Mouse (Mus musculus) kidney, embryonic 16.5 days (tissue): ENCODE results near the gene Nipsnap3a. TPM values are rescaled to one million over a fixed set of nuclear protein-coding genes. Genes with fewer than 3 reads are reported as not detected.

Source experiments
- ATAC-seq: fragments of 200-750 bp; cut with Nextera tagmentation; 2 replicates; pipeline ENCODE4 v1.8.0; 2017; ENCODE audit warnings: moderate TSS enrichment; ENCODE audit not compliant: low FRiP score, low TSS enrichment
- H3K27ac ChIP-seq: fragments of 300-500 bp; sonication (generic); 2 replicates; pipeline ENCODE4 v1.5.1; 2014; ENCODE audit warnings: low read length
- H3K27me3 ChIP-seq: fragments of 300-500 bp; sonication (generic); 2 replicates; pipeline ENCODE4 v1.6.1; 2014; ENCODE audit warnings: low read length, control low read depth, mixed read lengths; ENCODE audit not compliant: insufficient read depth
- H3K36me3 ChIP-seq: fragments of 300-500 bp; sonication (generic); 2 replicates; pipeline ENCODE4 v1.6.1; 2014; ENCODE audit warnings: low read length, control low read depth, mixed read lengths; ENCODE audit not compliant: insufficient read depth
- H3K4me1 ChIP-seq: fragments of 300-500 bp; sonication (generic); 2 replicates; pipeline ENCODE4 v1.6.1; 2014; ENCODE audit warnings: low read length, control low read depth, mixed read lengths; ENCODE audit not compliant: insufficient read depth
- H3K4me2 ChIP-seq: fragments of 300-500 bp; sonication (generic); replicated peaks from 2 replicates; pipeline ENCODE4 v1.6.1; 2014; ENCODE audit warnings: low read depth, low read length
- H3K4me3 ChIP-seq: fragments of 300-500 bp; sonication (generic); 2 replicates; pipeline ENCODE4 v1.5.1; 2014; ENCODE audit warnings: mild to moderate bottlenecking, low read length
- H3K9ac ChIP-seq: fragments of 300-500 bp; sonication (generic); replicated peaks from 2 replicates; pipeline ENCODE4 v1.6.1; 2014; ENCODE audit warnings: low read length
- H3K9me3 ChIP-seq: fragments of 300-500 bp; sonication (generic); 2 replicates; pipeline ENCODE4 v1.6.1; 2016; ENCODE audit warnings: low read length, control low read depth
- WGBS: fragments of 180-500 bp; shearing (Covaris S2); extraction: QIAGEN DNeasy Blood & Tissue Kit; methylation state at CpG from one replicate; pipeline ENCODE4 v1.1.7; 2014; 5-methylcytosine and 5-hydroxymethylcytosine counted together
- polyA plus RNA-seq: library from polyadenylated mRNA; unstranded; fragments of >200 nt; fragmentation: Nextera tagmentation; extraction: Ambion mirVana; gene quantifications from 2 replicates; pipeline ENCODE4 v1.2.1, GENCODE M21; 2015

The Nipsnap3a gene
- polyA plus RNA-seq, 1 experiment from 2014 or later: not detected

GRCm38 (mm10) chr4:53009871-53010270 lies 20.8 kb downstream of the Nipsnap3a start:
- 85% methylated on average over 4 of the region's 4 CpGs for WGBS
- 0 out of 2 replicates have a peak, but pooled peaks cover 2% of the 10 kb centered on the region for H3K4me1 ChIP-seq
- H3K4me2 ChIP-seq: no peak overlapping the region
- no peaks in the 10 kb centered on the region for H3K9me3 ChIP-seq
- H3K27me3 ChIP-seq: no peaks in the 10 kb centered on the region
- peaks cover 8% of the 10 kb centered on the region for H3K36me3 ChIP-seq
- H3K4me3 ChIP-seq: no peak overlapping the region
- no peak overlapping the region for H3K9ac ChIP-seq
- H3K27ac ChIP-seq: no peak overlapping the region
- ATAC-seq: no peak

- peak within 1 kb of the TSS; percentile 87 for H3K27ac ChIP-seq
- no peaks in the 10 kb centered on the region for H3K27me3 ChIP-seq
- WGBS: under 1% methylated on average over 53 of the region's 63 CpGs
- peaks cover 9% of the 10 kb centered on the region for H3K9me3 ChIP-seq
- ATAC-seq: peak; percentile 98
- peak within 1 kb of the TSS; percentile 91 for H3K9ac ChIP-seq
- peak within 1 kb of the TSS; percentile 65 for H3K4me2 ChIP-seq
- H3K4me3 ChIP-seq: peak within 1 kb of the TSS; percentile 93
- 0 out of 2 replicates have a peak, but pooled peaks cover 2% of the 10 kb centered on the region for H3K4me1 ChIP-seq
- peaks cover 24% of the 10 kb centered on the region for H3K36me3 ChIP-seq
Measured at GRCm38 (mm10) chr4:53011732-53012361, 22.8 kb downstream of the Nipsnap3a start, which contains the start of gene Nipsnap3b. TSS of gene Nipsnap3b (plus strand) at chr4:53011880.

- no peak for ATAC-seq
- 0 out of 2 replicates have a peak, but pooled peaks cover 2% of the 10 kb centered on the region for H3K4me1 ChIP-seq
- peaks cover 14% of the 10 kb centered on the region for H3K9me3 ChIP-seq
- no peaks in the 10 kb centered on the region for H3K27me3 ChIP-seq
- no peak overlapping the region for H3K4me3 ChIP-seq
- no peak overlapping the region for H3K4me2 ChIP-seq
- no peak overlapping the region for H3K9ac ChIP-seq
- H3K27ac ChIP-seq: no peak overlapping the region
- H3K36me3 ChIP-seq: peaks cover 39% of the 10 kb centered on the region
- WGBS: 87% methylated on average over 7 of the region's 7 CpGs
Measured at GRCm38 (mm10) chr4:53014421-53014820, 25.3 kb downstream of the Nipsnap3a start.

- H3K4me2 ChIP-seq: no peak overlapping the region
- H3K4me3 ChIP-seq: no peak overlapping the region
- ATAC-seq: no peak
- H3K27me3 ChIP-seq: no peaks in the 10 kb centered on the region
- H3K4me1 ChIP-seq: 0 out of 2 replicates have a peak, but pooled peaks cover 2% of the 10 kb centered on the region
- no peak overlapping the region for H3K9ac ChIP-seq
- peaks cover 45% of the 10 kb centered on the region for H3K36me3 ChIP-seq
- H3K27ac ChIP-seq: no peak overlapping the region
- WGBS: 96% methylated on average over 3 of the region's 3 CpGs
- peaks cover 14% of the 10 kb centered on the region for H3K9me3 ChIP-seq
Measured at GRCm38 (mm10) chr4:53015024-53015423, 26.0 kb downstream of the Nipsnap3a start.

- H3K9ac ChIP-seq: no peak overlapping the region
- H3K4me2 ChIP-seq: no peak overlapping the region
- H3K4me1 ChIP-seq: no peaks in the 10 kb centered on the region
- H3K36me3 ChIP-seq: peaks cover 64% of the 10 kb centered on the region
- WGBS: 94% methylated on average over 1 of the region's 1 CpGs
- peaks cover 14% of the 10 kb centered on the region for H3K9me3 ChIP-seq
- H3K27ac ChIP-seq: no peak overlapping the region
- H3K4me3 ChIP-seq: no peak overlapping the region
- H3K27me3 ChIP-seq: no peaks in the 10 kb centered on the region
- no peak for ATAC-seq
Measured at GRCm38 (mm10) chr4:53018392-53018791, 29.3 kb downstream of the Nipsnap3a start.

- H3K27me3 ChIP-seq: no peaks in the 10 kb centered on the region
- peaks cover 33% of the 10 kb centered on the region for H3K36me3 ChIP-seq
- no peak overlapping the region for H3K4me3 ChIP-seq
- H3K9ac ChIP-seq: no peak overlapping the region
- no peaks in the 10 kb centered on the region for H3K9me3 ChIP-seq
- H3K27ac ChIP-seq: no peak overlapping the region
- ATAC-seq: no peak
- 86% methylated on average over 14 of the region's 14 CpGs for WGBS
- no peak overlapping the region for H3K4me2 ChIP-seq
- no peaks in the 10 kb centered on the region for H3K4me1 ChIP-seq
Measured at GRCm38 (mm10) chr4:53023189-53023925, 34.3 kb downstream of the Nipsnap3a start.

- no peaks in the 10 kb centered on the region for H3K4me1 ChIP-seq
- no peak overlapping the region for H3K4me2 ChIP-seq
- H3K4me3 ChIP-seq: no peak overlapping the region
- 93% methylated on average over 4 of the region's 4 CpGs for WGBS
- peaks cover 30% of the 10 kb centered on the region for H3K36me3 ChIP-seq
- no peak for ATAC-seq
- no peaks in the 10 kb centered on the region for H3K27me3 ChIP-seq
- H3K9ac ChIP-seq: no peak overlapping the region
- no peak overlapping the region for H3K27ac ChIP-seq
- H3K9me3 ChIP-seq: no peaks in the 10 kb centered on the region
Measured at GRCm38 (mm10) chr4:53024397-53024796, 35.3 kb downstream of the Nipsnap3a start.

- no peak for ATAC-seq
- H3K27me3 ChIP-seq: no peaks in the 10 kb centered on the region
- H3K9ac ChIP-seq: no peak overlapping the region
- WGBS: 79% methylated on average over 3 of the region's 3 CpGs
- no peak overlapping the region for H3K4me3 ChIP-seq
- no peaks in the 10 kb centered on the region for H3K4me1 ChIP-seq
- peaks cover 10% of the 10 kb centered on the region for H3K36me3 ChIP-seq
- no peaks in the 10 kb centered on the region for H3K9me3 ChIP-seq
- no peak overlapping the region for H3K4me2 ChIP-seq
- no peak overlapping the region for H3K27ac ChIP-seq
Measured at GRCm38 (mm10) chr4:53027811-53028210, 38.7 kb downstream of the Nipsnap3a start.

GRCm38 (mm10) chr4:53030326-53030948 lies 41.4 kb downstream of the Nipsnap3a start:
- no peaks in the 10 kb centered on the region for H3K27me3 ChIP-seq
- 37% methylated on average over 8 of the region's 8 CpGs for WGBS
- ATAC-seq: no peak
- no peak overlapping the region for H3K27ac ChIP-seq
- H3K9me3 ChIP-seq: no peaks in the 10 kb centered on the region
- no peak overlapping the region for H3K9ac ChIP-seq
- H3K4me3 ChIP-seq: no peak overlapping the region
- no peak overlapping the region for H3K4me2 ChIP-seq
- no peaks in the 10 kb centered on the region for H3K36me3 ChIP-seq
- H3K4me1 ChIP-seq: no peaks in the 10 kb centered on the region
